Mouse (Mus musculus): ENCODE results near the gene Prkci.

DNA sequence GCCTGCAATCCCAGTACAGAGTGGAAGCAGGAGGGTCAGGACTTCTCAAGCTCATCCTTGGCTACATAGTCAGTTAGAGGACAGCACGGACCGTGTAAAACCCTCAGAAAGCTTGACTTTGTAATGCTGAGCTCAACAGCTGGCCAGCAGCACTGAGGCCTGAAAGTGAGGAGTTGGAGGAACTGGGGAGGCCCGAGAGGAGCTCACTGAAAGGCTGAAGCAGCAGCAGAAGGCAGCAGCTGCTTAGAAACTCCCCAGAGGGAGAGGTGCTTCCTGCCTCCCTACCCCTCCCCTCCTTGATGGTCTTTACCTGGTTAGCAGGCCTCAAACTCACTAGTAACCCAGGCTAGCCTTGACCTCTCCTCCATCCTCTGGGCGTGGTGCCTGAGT is 4.5 kb downstream of the Prkci start:
- no peak for TF ChIP-seq ZC3H11A (IDR thresholded peaks at IDR 0.05; ENCODE audit: borderline replicate concordance, low read depth, low read length)
- no peak for TF ChIP-seq ZNF384 (IDR thresholded peaks at IDR 0.05; ENCODE audit: low read depth, low read length)
- no peak for TF ChIP-seq CHD2 (IDR thresholded peaks at IDR 0.05; ENCODE audit: low read depth, low read length)
- TF ChIP-seq MAFK (IDR thresholded peaks at IDR 0.05; ENCODE audit: insufficient read depth, low read depth, low read length): no peak

Data from ES-E14 (cell line).